Mouse (Mus musculus): ENCODE results near the gene Camsap3. TPM values are rescaled to one million over a fixed set of nuclear protein-coding genes. Genes with fewer than 3 reads are reported as not detected.

Camsap3 gene
- polyA plus RNA-seq, 1 experiment from 2014 or later: 6.5 TPM

DNA sequence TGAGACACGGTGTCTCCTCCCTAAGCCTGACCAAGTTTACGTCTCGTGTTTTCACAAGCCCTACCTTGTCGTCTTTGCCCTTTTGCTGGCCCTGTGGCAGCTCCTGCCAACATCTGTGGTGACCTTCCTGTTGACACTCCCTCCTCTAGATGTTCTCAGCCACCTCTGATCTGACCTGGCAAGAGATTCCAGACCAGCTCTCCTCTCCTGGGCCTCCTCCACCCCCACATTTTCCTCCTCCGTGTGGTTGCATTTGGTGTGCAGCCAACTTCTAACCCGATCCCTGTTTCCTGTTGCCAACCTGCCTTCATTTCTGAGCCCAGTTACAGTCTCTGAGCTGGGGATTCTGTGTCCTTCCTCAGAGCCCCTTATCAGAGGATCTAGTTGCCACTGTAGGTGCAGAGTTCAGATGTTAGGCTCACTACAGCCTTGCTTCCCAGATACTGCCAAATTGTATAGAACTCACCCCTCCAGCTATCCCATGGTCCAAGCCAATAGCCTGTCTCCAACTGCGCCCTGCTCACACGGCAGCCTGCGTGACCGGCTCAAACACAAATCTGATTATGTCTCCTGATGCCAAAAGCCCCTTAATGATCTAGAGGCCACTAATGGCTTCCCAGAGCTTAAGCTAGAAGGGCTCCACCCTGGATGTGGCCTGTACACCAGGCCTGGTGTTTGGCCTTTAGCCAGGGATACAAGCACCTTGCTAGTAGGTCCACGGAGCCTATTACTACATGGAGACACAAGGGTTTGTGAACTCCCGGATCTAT is 22.1 kb downstream of the Camsap3 start:
- H3K9me3 ChIP-seq (ENCODE audit: low read length): no peaks in the 10 kb centered on the region
- DNase-seq (ENCODE audit: low spot score): peak; percentile 41
- H3K4me3 ChIP-seq (ENCODE audit: low read depth, low read length): no peak overlapping the region
- H3K4me1 ChIP-seq (ENCODE audit: insufficient read depth, low read depth, low read length): no peaks in the 10 kb centered on the region
- H3K27ac ChIP-seq (ENCODE audit: low read length): peak overlapping the region; percentile 55; the same call in 1 of the 2 replicates
- no peaks in the 10 kb centered on the region for H3K27me3 ChIP-seq (replicated peaks; ENCODE audit: insufficient read depth, low read length)
- peaks cover 14% of the 10 kb centered on the region for H3K36me3 ChIP-seq (ENCODE audit: insufficient read depth, low read length)
- no peak overlapping the region for H3K9ac ChIP-seq (replicated peaks; ENCODE audit: low read depth)
- WGBS: 67% methylated on average over 12 of the region's 12 CpGs
- peak; percentile 46 for ATAC-seq
- TF ChIP-seq CTCF (IDR thresholded peaks at IDR 0.05) (no peak), EP300 (IDR thresholded peaks at IDR 0.05) (no peak)
- H3K4me2 ChIP-seq (replicated peaks; ENCODE audit: low read depth, low read length): no peak overlapping the region

DNA sequence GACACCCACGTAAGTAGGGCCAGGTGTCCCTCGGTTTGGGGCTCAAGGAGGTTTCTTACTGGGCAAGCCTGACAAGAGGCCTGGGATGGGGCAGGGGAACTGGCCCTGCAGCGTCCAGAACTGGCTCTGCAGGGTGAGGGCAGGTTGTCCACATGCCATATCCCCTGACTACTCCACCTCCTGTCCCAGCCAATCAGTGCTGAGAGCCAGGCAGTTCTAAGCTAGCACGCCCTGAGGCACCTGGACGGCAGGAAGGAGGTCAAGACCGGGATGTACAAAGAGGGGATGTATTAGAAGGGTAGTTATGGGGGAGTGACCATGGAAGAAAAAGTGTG is 22.7 kb downstream of the Camsap3 start:
- H3K9me3 ChIP-seq (ENCODE audit: low read length): no peaks in the 10 kb centered on the region
- 72% methylated on average over 6 of the region's 6 CpGs for WGBS
- no peak overlapping the region for H3K4me2 ChIP-seq (replicated peaks; ENCODE audit: low read depth, low read length)
- ATAC-seq: peak; percentile 70
- no peaks in the 10 kb centered on the region for H3K27me3 ChIP-seq (replicated peaks; ENCODE audit: insufficient read depth, low read length)
- no peak overlapping the region for H3K9ac ChIP-seq (replicated peaks; ENCODE audit: low read depth)
- H3K4me3 ChIP-seq (ENCODE audit: low read depth, low read length): no peak overlapping the region
- H3K4me1 ChIP-seq (ENCODE audit: insufficient read depth, low read depth, low read length): no peaks in the 10 kb centered on the region
- no peak for TF ChIP-seq CTCF (IDR thresholded peaks at IDR 0.05)
- no peak for TF ChIP-seq EP300 (IDR thresholded peaks at IDR 0.05)
- peaks cover 17% of the 10 kb centered on the region for H3K36me3 ChIP-seq (ENCODE audit: insufficient read depth, low read length)
- peak; percentile 30 for DNase-seq (ENCODE audit: low spot score)
- no peak overlapping the region for H3K27ac ChIP-seq (ENCODE audit: low read length)

DNA sequence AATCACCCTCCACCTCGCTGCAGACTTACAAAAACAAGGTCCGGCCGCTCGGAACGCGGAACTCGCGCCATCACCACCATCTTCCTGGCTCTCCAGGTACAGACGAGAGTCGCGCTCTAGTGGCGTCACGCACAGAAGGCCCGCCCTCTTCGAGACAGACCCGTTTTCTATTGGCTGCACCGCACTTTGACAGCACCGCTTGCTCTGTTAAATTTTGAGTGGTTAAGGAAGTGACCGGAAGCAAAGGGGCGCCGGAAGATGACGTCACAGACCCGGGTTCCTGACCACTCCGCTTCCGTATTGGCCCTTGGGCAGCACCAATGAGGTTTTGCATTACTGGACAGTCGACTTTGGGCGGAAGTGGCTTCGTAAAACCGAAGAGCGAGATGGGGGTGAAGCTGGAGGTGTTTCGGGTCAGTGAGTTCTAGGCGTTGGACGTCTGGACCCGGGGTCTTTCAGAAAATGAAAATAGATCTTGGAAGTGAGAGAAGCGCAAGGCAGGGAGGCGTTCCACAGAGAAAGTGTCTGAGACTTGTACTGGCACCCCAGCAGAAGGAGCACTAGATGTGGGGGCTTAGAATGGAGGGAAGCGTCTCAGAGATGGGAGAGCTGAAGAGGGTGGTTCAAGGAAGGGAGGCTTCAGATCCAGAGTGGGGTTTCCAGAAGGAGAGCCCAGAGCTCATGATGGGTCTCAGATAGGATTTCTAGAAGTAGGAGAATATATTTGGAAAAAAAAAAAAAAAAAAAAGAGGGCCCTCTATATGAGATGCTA is 34.3 kb downstream of the Camsap3 start, which contains the start of the genes Xab2 and Pet100:
Gene Xab2 (minus strand): TSS at position 118 of the 772 bp plus-strand sequence.
Gene Pet100 (plus strand): TSS at position 350 of the 772 bp plus-strand sequence.
- no peaks in the 10 kb centered on the region for H3K9me3 ChIP-seq (ENCODE audit: low read length)
- under 1% methylated on average over 37 of the region's 37 CpGs for WGBS
- H3K27me3 ChIP-seq (replicated peaks; ENCODE audit: insufficient read depth, low read length): no peaks in the 10 kb centered on the region
- peaks cover 9% of the 10 kb centered on the region; the same call in 1 of the 2 replicates for H3K4me1 ChIP-seq (ENCODE audit: insufficient read depth, low read depth, low read length)
- peak; percentile 98 for ATAC-seq
- H3K4me2 ChIP-seq (replicated peaks; ENCODE audit: low read depth, low read length): peak within 1 kb of the TSS; percentile 75
- H3K36me3 ChIP-seq (ENCODE audit: insufficient read depth, low read length): peaks cover 6% of the 10 kb centered on the region
- peak within 1 kb of the TSS; percentile 69 for H3K9ac ChIP-seq (replicated peaks; ENCODE audit: low read depth)
- no peak within 1 kb of the TSS for H3K27ac ChIP-seq (ENCODE audit: low read length)
- TF ChIP-seq CTCF (IDR thresholded peaks at IDR 0.05): no peak
- TF ChIP-seq EP300 (IDR thresholded peaks at IDR 0.05): no peak
- peak; percentile 99 for DNase-seq (ENCODE audit: low spot score)
- peak within 1 kb of the TSS; percentile 68 for H3K4me3 ChIP-seq (ENCODE audit: low read depth, low read length)

DNA sequence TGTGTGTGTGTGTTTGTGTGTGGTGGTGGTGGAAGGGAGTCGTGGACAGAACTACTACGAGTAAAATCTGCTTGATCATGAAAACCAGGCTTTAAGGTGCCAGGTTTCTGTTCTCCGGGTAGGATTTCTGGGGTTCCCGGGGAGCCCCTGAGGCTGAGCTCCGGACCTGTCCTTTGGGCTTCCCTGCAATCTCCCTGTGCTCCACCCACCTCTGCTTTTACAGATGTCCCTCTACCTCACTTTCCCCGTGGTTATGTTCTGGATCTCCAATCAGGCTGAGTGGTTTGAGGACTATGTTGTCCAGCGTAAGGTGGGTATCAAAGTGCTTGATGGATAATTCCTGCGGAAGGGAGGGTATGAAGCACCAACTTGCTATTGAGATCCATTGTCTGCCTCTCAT is 35.0 kb downstream of the Camsap3 start:
- H3K9ac ChIP-seq (replicated peaks; ENCODE audit: low read depth): no peak overlapping the region
- WGBS: 68% methylated on average over 8 of the region's 8 CpGs
- TF ChIP-seq EP300 (IDR thresholded peaks at IDR 0.05) (no peak), CTCF (IDR thresholded peaks at IDR 0.05) (no peak)

DNA sequence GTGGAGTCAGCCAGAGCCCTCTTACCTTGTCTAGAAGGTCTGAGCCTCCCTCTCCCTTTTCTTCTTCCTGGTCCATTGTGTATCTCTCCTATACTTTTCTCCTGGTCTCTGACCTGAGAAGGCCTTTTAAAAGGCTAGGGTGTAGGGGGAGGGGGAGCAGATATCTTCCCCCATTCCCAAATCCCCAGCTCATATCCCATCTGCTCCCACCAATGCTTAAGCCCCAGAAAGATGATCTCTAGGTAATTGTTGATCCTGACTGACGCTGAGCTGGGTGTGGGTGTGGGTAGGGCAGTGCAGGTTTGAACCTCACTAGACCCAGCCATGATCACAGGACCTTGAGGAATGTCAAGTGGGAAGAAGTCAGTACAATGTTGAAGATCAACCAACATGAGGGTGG is 38.4 kb downstream of the Camsap3 start, which contains the start of gene Pcp2:
Gene Pcp2 (minus strand): TSS at position 101 of the 400 bp plus-strand sequence.
- DNase-seq (ENCODE audit: low spot score) (no peak), ATAC-seq (no peak)
- no peak within 1 kb of the TSS for H3K4me2 ChIP-seq (replicated peaks; ENCODE audit: low read depth, low read length)
- no peaks in the 10 kb centered on the region for H3K27me3 ChIP-seq (replicated peaks; ENCODE audit: insufficient read depth, low read length)
- H3K4me3 ChIP-seq (ENCODE audit: low read depth, low read length): no peak within 1 kb of the TSS
- H3K4me1 ChIP-seq (ENCODE audit: insufficient read depth, low read depth, low read length): peaks cover 3% of the 10 kb centered on the region; the same call in 1 of the 2 replicates
- 64% methylated on average over 1 of the region's 1 CpGs for WGBS
- no peak within 1 kb of the TSS for H3K9ac ChIP-seq (replicated peaks; ENCODE audit: low read depth)
- no peak for TF ChIP-seq EP300 (IDR thresholded peaks at IDR 0.05)
- no peak for TF ChIP-seq CTCF (IDR thresholded peaks at IDR 0.05)
- H3K36me3 ChIP-seq (ENCODE audit: insufficient read depth, low read length): no peaks in the 10 kb centered on the region
- H3K27ac ChIP-seq (ENCODE audit: low read length): no peak within 1 kb of the TSS
- no peaks in the 10 kb centered on the region for H3K9me3 ChIP-seq (ENCODE audit: low read length)

More for the DNA sequence above, 35.0 kb downstream of the Camsap3 start:
- Histone ChIP-seq H3K36me3 (ENCODE audit: insufficient read depth, low read length) (no peaks in the 10 kb centered on the region; the same call in 1 of the 2 replicates), H3K4me1 (ENCODE audit: insufficient read depth, low read depth, low read length) (peaks cover 9% of the 10 kb centered on the region; the same call in 1 of the 2 replicates), H3K4me2 (replicated peaks; ENCODE audit: low read depth, low read length) (peak overlapping the region; percentile 62), H3K27ac (ENCODE audit: low read length) (no peak overlapping the region), H3K9me3 (ENCODE audit: low read length) (no peaks in the 10 kb centered on the region), H3K4me3 (ENCODE audit: low read depth, low read length) (peak overlapping the region; percentile 68; the same call in 1 of the 2 replicates), H3K27me3 (replicated peaks; ENCODE audit: insufficient read depth, low read length) (no peaks in the 10 kb centered on the region)
- ATAC-seq (no peak), DNase-seq (ENCODE audit: low spot score) (no peak)

DNA sequence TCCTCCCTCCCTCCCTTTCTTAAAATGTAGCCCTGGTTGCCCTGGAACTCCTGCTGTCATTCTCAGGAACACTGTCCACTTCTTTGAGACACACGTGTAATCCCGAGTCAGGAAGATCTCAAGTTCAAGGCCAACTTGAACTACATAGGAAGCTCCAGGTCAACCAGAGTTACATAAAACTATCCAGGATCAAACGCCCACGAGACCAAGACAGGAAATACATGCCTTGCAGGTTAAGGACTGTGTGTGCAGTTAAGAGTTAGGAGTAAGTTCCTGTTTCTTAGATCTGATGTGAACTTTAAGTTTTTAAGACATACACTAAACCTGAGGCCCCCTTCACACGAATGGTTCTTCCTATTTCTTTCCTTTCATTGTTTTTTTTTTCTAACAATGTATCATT is 39.9 kb downstream of the Camsap3 start:
- DNase-seq (ENCODE audit: low spot score) (no peak), ATAC-seq (no peak)
- no peaks in the 10 kb centered on the region for H3K9me3 ChIP-seq (ENCODE audit: low read length)
- H3K4me1 ChIP-seq (ENCODE audit: insufficient read depth, low read depth, low read length): peaks cover 3% of the 10 kb centered on the region; the same call in 1 of the 2 replicates
- H3K27ac ChIP-seq (ENCODE audit: low read length): no peak overlapping the region
- WGBS: 46% methylated on average over 5 of the region's 5 CpGs
- TF ChIP-seq EP300 (IDR thresholded peaks at IDR 0.05): no peak
- no peak for TF ChIP-seq CTCF (IDR thresholded peaks at IDR 0.05)
- no peak overlapping the region for H3K4me3 ChIP-seq (ENCODE audit: low read depth, low read length)
- H3K9ac ChIP-seq (replicated peaks; ENCODE audit: low read depth): no peak overlapping the region
- no peaks in the 10 kb centered on the region for H3K36me3 ChIP-seq (ENCODE audit: insufficient read depth, low read length)
- no peak overlapping the region for H3K4me2 ChIP-seq (replicated peaks; ENCODE audit: low read depth, low read length)
- H3K27me3 ChIP-seq (replicated peaks; ENCODE audit: insufficient read depth, low read length): no peaks in the 10 kb centered on the region

Data from lung, postnatal 0 days (tissue).